Mouse (Mus musculus): ENCODE data around the gene Tlr5.

Gene Tlr5

DNA sequence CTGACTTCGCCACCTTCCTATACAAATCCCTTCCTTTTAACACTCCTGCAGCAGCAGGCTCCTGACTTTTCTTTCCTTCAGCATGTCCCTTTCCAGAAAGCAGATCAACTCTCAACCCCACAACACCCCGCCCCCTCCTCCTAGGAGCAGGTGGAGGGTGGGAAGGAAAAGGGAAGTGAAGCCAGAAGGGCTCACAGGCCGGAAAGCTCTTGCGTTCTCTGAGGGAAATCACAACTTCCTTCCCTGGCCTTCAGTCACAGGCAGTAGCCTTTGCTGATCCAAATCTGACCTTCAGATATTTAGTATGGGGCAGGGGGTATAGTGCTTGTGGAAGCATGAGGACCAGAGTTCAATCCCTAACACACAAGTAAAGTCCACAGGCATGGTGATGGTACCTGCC, 921 bp upstream of the Tlr5 start:
- no peak for DNase-seq (ENCODE audit: low read depth, low spot score)

- DNase-seq (ENCODE audit: low read depth, low spot score) = no peak
Observed at GRCm38 (mm10) chr1:182955047-182955620, 546 bp downstream of the Tlr5 start.

GRCm38 (mm10) chr1:182956186-182956960, 1.8 kb downstream of the Tlr5 start:
- DNase-seq (ENCODE audit: low read depth, low spot score) = no peak

- DNase-seq (ENCODE audit: low read depth, low spot score) = no peak
Observed at GRCm38 (mm10) chr1:182957001-182957757, 2.6 kb downstream of the Tlr5 start.

GRCm38 (mm10) chr1:182957826-182958544, 3.4 kb downstream of the Tlr5 start:
- no peak for DNase-seq (ENCODE audit: low read depth, low spot score)

DNA sequence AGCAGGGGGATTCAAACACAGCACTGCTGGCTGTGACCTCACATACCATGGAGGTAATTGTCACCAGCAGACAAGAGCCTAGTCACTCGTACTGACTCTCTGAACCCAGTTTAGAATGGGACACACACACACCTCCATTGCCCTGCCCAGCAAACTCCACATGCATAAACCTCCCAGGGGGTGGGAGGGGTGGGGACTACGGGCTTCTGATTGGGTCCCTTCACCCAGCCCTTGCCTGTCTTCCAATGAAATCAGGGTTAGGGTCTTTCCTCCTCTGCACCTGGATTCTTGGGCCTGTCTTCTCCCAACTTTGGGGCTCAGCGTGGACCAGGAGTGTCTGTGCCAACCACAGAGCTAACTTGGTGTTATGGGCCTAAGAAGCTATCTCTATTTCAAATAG, 4.2 kb downstream of the Tlr5 start:
- DNase-seq (ENCODE audit: low read depth, low spot score) = no peak

DNA sequence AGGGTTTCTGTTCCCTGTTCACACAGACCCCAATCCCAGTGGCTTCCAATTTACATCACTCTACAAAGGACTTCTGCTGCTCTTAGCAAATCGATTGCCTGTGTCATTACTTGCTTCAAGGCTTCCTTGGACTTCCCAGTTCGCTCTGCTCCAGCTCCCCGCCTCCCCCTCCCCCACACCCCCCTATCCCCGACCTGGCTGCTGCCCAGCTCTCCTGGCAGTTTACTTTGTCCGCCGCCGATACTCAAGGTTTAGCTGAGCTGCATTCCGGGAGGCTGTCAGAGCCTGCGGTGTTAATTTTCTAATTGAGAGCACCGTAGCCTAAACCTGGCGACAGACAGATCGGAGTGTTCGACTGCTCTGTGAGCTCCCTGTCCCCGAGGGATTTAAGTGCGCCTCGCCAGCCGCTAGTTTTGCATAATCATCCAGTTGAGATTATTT, 4.7 kb downstream of the Tlr5 start:
- DNase-seq (ENCODE audit: low read depth, low spot score) = no peak

DNA sequence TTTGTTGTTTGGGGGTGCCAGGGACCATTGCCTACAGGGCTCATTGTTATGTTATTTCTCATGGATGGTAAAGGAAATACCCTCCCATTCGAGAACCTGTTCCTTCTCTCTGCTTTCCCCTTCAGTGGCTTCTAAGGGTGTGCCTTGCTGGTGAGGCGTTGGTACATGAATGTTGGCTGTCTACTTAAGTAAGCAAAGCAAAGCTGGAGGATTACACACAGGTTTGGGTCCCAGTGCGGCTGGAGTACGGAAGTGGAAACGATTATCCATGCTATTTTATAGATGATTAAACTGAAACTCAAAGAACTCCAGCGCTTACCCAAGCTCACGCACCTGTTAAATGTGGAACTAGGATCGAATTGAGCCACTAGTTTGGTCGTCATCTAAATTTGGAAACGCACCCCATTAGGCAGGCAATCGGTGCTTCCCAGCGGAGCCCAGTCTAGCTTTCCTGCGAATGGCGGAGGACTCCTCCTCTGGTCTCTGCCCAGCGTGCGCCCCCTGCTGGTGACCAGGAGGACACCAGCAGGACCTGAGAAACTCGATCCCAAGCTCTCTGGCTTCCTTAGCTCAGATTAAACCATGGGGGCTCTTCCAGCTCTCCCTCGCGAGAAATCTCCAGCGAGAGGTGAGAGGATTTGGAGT, 5.3 kb downstream of the Tlr5 start:
- DNase-seq (ENCODE audit: low read depth, low spot score) = peak; percentile 79

- no peak for DNase-seq (ENCODE audit: low read depth, low spot score)
Observed at GRCm38 (mm10) chr1:182961076-182961475, 6.5 kb downstream of the Tlr5 start.

DNA sequence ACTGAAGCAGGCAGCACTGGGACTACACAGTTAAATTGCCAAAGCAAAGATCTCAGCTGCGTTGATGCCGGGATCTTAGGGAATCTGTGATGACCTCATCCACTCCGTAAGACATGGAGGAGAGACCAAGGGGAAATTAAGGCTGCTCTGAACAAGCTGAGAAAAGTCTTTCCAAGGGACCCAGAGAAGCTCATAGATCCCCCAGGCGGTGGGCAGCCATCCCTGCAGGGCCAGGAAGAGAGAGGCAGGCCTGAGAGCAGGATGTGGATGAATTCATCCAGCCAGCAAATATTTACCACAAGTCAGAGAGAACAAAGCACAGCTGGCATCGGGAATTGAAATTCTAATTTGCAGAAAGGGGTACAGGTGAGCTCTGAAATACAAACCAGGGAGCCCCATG, 8.7 kb downstream of the Tlr5 start:
- no peak for DNase-seq (ENCODE audit: low read depth, low spot score)

DNA sequence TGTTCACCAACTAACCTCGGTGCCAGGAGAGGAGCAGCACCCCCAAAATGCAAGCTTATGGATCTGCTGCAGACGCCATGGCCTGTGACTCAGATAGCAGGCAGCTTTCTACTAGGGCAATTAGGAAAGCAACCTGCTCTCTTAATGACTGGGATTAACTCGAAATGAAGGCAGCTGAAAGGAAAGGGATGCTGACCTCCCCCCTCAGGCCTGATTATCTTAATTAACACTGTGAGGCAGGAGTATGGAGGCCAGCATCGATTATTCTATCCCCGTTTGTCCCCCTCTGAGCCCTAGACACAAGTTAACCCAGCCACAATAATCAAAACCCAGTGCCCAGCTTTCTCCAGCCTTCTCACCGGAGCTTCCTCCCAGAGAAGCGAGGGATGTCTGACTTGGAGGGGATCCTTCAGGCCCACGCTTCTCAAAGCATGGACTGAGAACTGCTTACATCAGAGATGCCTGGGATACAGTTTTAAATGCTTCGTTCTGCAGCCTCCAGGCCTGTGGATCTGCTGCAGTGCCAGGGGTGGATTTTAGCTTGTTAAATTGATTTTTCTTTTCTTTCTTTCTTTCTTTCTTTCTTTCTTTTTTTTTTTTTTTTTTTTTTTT, 10.4 kb downstream of the Tlr5 start:
- no peak for DNase-seq (ENCODE audit: low read depth, low spot score)

DNA sequence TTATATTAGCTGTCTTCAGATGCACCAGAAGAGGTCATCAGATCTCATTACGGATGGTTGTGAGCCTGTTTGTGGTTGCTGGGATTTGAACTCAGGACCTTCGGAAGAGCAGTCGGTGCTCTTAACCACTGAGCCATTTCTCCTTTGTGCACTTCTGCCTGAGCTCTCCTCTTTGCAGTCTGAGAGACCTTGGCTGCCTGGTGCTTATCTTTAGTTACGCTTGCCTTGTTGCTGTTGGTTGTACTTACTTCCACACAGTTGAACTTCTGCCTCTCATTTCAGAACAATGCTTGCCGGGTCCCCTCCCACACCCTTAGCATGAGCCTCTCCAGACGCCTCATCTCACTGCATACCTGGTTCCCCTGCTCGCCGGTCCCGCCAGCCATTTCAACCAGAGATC, 14.1 kb downstream of the Tlr5 start:
- no peak for DNase-seq (ENCODE audit: low read depth, low spot score)

DNA sequence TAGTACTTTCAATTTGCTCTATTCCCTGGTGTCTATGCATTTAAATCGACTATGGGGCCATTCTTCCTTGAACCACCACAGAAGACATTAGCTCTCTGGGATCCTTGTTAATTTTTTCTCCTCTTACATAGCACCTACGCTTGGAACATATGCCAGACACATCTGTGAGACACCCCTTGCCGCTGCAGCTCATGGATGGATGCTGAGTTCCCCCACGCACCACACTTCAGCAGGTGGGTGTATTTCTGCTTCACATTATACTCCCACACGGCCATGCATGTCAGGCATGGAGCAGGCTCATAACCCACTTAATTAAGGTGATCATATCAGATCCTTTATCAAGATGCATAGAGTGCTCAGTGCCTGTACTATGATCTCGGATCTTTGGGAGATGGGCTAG, 17.7 kb downstream of the Tlr5 start:
- DNase-seq (ENCODE audit: low read depth, low spot score) = no peak

DNA sequence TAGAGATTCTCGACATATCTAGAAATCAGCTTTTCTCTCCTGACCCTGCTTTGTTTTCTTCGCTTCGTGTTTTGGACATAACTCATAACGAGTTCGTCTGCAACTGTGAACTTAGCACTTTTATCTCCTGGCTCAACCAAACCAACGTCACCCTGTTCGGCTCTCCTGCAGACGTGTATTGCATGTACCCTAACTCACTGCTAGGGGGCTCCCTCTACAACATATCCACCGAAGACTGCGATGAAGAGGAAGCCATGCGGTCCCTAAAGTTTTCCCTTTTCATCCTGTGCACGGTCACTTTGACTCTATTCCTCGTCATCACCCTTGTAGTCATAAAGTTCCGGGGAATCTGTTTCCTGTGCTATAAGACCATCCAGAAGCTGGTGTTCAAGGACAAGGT, 20.2 kb downstream of the Tlr5 start:
- DNase-seq (ENCODE audit: low read depth, low spot score) = no peak

- no peak for DNase-seq (ENCODE audit: low read depth, low spot score)
Observed at GRCm38 (mm10) chr1:182980702-182981101, 26.1 kb downstream of the Tlr5 start.

- DNase-seq (ENCODE audit: low read depth, low spot score) = peak; percentile 77
Observed at GRCm38 (mm10) chr1:182982995-182983394, 28.4 kb downstream of the Tlr5 start.

GRCm38 (mm10) chr1:182983496-182984127, 29.0 kb downstream of the Tlr5 start:
- no peak for DNase-seq (ENCODE audit: low read depth, low spot score)

DNA sequence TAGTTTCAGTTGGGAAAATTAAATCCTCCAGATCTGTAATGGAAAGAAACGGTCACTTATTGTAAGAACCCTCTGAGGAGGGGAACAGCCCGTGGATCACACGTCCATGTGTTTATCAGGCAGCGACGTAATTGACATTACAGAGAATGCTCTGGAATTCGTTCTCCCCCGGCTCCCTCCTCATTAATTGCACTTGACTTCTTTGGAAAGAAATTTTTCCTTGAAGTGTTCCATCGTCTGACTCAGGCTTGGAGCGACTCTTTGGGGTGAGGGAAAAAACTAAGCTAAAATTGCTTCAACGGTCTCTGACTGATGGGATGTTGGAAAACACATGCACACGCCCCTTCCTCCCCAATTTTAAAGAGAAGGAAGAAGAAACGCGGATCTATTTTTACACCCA, 31.7 kb downstream of the Tlr5 start:
- DNase-seq (ENCODE audit: low read depth, low spot score) = no peak

GRCm38 (mm10) chr1:182986750-182987149, 32.2 kb downstream of the Tlr5 start:
- DNase-seq (ENCODE audit: low read depth, low spot score) = no peak

DNA sequence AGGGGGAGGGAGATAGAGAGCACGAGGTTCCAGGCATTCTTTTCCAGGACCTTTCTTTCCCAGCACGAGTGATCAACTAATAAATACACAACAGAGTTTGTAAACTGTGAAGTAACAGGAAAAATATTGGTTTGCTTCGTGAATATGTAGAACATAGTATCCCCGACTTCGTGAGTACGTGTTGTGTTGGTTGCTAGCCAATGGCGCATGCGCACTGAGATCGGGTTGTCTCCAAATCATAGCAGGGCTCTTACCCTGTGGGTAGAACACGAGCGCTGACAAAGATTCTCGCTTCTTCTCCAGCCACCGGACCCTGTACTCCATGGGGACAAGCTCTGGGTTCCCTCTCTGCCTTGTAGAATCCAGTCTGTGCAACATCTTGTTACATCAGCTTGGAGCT, 33.2 kb downstream of the Tlr5 start:
- DNase-seq (ENCODE audit: low read depth, low spot score) = no peak

DNA sequence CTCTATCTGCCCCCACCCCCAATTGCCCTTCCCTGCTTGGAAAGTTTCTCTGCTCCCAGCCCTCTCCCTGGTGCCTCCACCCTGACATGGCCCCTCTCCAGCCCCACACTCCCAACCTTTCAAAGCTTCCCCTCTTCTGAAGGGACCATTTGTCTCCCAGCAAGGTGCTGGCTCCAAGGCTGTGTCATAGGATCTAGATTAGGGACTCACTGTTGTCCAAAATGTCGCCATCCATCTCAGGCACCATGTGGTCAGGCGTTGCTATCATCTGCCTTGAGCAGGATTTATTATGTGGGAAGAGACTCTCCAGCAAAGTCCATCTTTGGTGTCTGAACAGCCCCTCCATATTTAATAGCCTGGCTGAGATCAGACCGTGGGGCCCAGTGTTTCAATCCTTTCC, 34.1 kb downstream of the Tlr5 start:
- no peak for DNase-seq (ENCODE audit: low read depth, low spot score)
